Mouse (Mus musculus): ENCODE measurements around the gene Cep68. TPM values are rescaled to one million over a fixed set of nuclear protein-coding genes. Genes with fewer than 3 reads are reported as not detected.

Cep68 gene
- total and polyA plus RNA-seq, 3 experiments: 27.8 to 31.6 (median 30.7) TPM

GRCm38 (mm10) chr11:20232016-20232755, 17.0 kb downstream of the Cep68 start:
- no peak for TF ChIP-seq CTCF (conservative IDR thresholded peaks at IDR 0.05 in 1 of 2, IDR thresholded peaks at IDR 0.05 in 1 of 2; ENCODE audit: low read depth in 2 of 2, low read length in 2 of 2)
- TF ChIP-seq EP300 (IDR thresholded peaks at IDR 0.05; ENCODE audit: low read length): no peak
- TF ChIP-seq HCFC1 (IDR thresholded peaks at IDR 0.05; ENCODE audit: low read depth, low read length): no peak
- TF ChIP-seq TBP (conservative IDR thresholded peaks at IDR 0.05; ENCODE audit: low read depth, low read length): no peak
- TF ChIP-seq NELFE (IDR thresholded peaks at IDR 0.05; ENCODE audit: low read depth, low read length): no peak
- TF ChIP-seq KAT2A (IDR thresholded peaks at IDR 0.05; ENCODE audit: insufficient replicate concordance, low read length): no peak
- no peak for TF ChIP-seq MAX (IDR thresholded peaks at IDR 0.05; ENCODE audit: low read length)
- TF ChIP-seq JUND (conservative IDR thresholded peaks at IDR 0.05; ENCODE audit: low read depth, low read length): no peak
- TF ChIP-seq ZKSCAN1 (IDR thresholded peaks at IDR 0.05; ENCODE audit: borderline replicate concordance, low read depth, low read length): no peak
- no peak for TF ChIP-seq CHD1 (IDR thresholded peaks at IDR 0.05; ENCODE audit: low read depth, low read length)
- no peak for TF ChIP-seq POLR2A (IDR thresholded peaks at IDR 0.05; ENCODE audit: low read depth, low read length)
- TF ChIP-seq MAFK (IDR thresholded peaks at IDR 0.05; ENCODE audit: insufficient replicate concordance, low read length): no peak
- no peak for TF ChIP-seq MXI1 (IDR thresholded peaks at IDR 0.05; ENCODE audit: low read depth, low read length)
- TF ChIP-seq NRF1 (IDR thresholded peaks at IDR 0.05; ENCODE audit: low read depth, low read length): no peak
- no peak for TF ChIP-seq USF2 (conservative IDR thresholded peaks at IDR 0.05; ENCODE audit: low read depth, low read length)
- no peak for TF ChIP-seq POLR2AphosphoS2 (IDR thresholded peaks at IDR 0.05; ENCODE audit: low read depth, low read length)
- no peak for TF ChIP-seq ETS1 (conservative IDR thresholded peaks at IDR 0.05; ENCODE audit: low read depth, low read length)
- TF ChIP-seq PAX5 (IDR thresholded peaks at IDR 0.05; ENCODE audit: low read length): no peak
- no peak for TF ChIP-seq TCF12 (IDR thresholded peaks at IDR 0.05; ENCODE audit: low read depth, low read length)
- TF ChIP-seq MEF2A (IDR thresholded peaks at IDR 0.05; ENCODE audit: borderline replicate concordance, low read depth, low read length): no peak
- Histone ChIP-seq H3K9me3 (replicated peaks; ENCODE audit: low read length) (no peaks in the 10 kb centered on the region), H3K79me2 (replicated peaks; ENCODE audit: control insufficient read depth, extremely low read depth, insufficient read depth, poor library complexity, severe bottlenecking) (peaks cover 1% of the 10 kb centered on the region), H3K4me3 (replicated peaks in 1 of 3; ENCODE audit: low read depth in 2 of 3, low read length in 2 of 3, poor library complexity in 1 of 3) (no peak overlapping the region), H3K9ac (ENCODE audit: insufficient read depth, low read depth) (no peak overlapping the region), H3K4me1 (ENCODE audit: control insufficient read depth in 1 of 2, insufficient read depth in 2 of 2) (peaks cover 0 to 35% of the 10 kb centered on the region in 2 experiments; a peak in 2 of 4 replicates), H3K4me2 (ENCODE audit: insufficient read depth, low read depth, poor library complexity, severe bottlenecking) (no peak overlapping the region), H3K27ac (ENCODE audit: insufficient read depth, low read depth) (no peak overlapping the region), H3K27me3 (replicated peaks) (no peaks in the 10 kb centered on the region), H3K36me3 (replicated peaks in 1 of 2; ENCODE audit: control insufficient read depth in 1 of 2, insufficient read depth in 1 of 2, low read length in 1 of 2) (peaks cover 79 to 97% of the 10 kb centered on the region in 2 experiments)
- no peak for DNase-seq (ENCODE audit: extremely low read depth)
- dilution Hi-C loops (cut with MboI; ENCODE audit: extremely low pct_ligation_motif_present, extremely low pct_unique_long_range_greater_than_20kb, low sequenced_read_pairs): no loop called here
- in situ Hi-C loops (cut with MboI; ENCODE audit: low pct_ligation_motif_present, low pct_unique_long_range_greater_than_20kb, low sequenced_read_pairs): no loop called here
